Mouse (Mus musculus) ovary, postnatal 36 days (tissue): ENCODE data around the gene Krt76.

Experiments
- DNase-seq: peaks from one replicate; pipeline ENCODE4 v3.0.0; 2022; ENCODE audit warnings: low spot score, mixed read lengths

The Krt76 gene

DNA sequence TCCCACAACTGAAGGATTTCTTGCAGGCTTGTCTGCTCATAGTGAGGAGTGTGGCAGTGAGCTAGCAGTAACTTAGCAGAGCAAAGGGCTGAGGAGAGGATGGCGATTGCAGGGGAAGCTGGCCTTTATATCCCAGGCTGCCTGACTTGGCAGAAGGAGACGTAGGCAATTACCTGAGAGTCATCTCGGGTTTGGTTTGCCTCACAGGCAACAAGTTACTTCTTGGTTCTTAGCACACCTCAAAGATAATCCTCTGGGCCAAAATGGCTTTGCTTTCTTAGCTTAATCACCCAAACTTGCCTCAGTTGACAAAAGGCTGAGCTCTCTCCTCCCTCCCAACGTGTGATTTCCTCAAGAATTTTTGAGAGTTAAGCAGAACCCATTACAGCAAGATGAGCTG, at the start of gene Krt76:
Krt76 (minus strand) TSS at position 101 of the 400 bp plus-strand sequence.
- no peak for DNase-seq

DNA sequence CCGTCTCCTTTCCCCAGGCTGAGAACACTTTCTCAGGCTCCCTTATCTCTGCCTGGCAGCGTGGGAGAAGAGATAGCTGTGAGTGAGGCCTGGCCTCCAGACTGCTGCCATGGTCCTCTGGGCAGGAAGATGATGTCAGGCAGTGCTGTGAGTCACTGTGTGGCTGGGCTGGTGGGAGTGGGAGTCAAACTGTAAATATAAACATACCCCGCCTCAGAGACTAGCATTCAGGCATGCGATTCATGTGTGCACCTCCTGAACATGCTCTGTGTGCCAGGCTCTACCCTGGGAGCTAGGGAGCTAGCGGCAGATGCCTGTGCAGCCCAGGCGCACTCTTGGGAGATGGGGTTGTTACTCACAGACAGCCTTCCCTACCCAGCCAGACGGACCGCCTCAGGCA, 49.2 kb upstream of the Krt76 start:
- DNase-seq = peak; percentile 55

DNA sequence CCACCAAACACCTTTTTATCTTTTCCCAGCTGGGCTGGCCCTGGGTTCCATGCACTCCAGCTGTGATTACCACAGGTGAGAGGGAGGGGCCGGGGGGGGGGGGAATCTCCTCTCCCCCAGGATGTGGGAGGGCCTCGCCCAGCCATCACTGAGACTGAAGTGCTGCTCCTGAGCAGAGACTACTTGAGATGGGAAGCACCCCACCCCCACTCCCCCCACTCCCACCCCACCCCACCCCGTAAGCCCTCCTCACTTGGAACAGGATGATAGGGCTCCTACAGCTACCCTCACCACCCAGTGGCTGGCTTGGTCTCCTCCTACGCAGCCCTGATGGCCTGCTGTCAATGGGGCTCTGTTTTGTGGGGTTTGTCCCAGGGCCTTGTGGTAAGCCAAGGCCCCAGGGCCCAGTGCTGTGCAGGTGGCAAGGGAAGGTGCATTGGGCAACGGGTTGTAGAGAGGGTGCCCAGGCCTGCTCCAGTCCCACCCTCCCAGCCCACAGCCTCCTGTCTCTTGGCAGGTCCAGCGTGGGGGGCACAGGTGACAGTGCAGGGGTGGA, 47.6 kb upstream of the Krt76 start, which contains the start of gene Krt79:
Krt79 (minus strand) TSS at position 51 of the 556 bp plus-strand sequence.
- DNase-seq = no peak

DNA sequence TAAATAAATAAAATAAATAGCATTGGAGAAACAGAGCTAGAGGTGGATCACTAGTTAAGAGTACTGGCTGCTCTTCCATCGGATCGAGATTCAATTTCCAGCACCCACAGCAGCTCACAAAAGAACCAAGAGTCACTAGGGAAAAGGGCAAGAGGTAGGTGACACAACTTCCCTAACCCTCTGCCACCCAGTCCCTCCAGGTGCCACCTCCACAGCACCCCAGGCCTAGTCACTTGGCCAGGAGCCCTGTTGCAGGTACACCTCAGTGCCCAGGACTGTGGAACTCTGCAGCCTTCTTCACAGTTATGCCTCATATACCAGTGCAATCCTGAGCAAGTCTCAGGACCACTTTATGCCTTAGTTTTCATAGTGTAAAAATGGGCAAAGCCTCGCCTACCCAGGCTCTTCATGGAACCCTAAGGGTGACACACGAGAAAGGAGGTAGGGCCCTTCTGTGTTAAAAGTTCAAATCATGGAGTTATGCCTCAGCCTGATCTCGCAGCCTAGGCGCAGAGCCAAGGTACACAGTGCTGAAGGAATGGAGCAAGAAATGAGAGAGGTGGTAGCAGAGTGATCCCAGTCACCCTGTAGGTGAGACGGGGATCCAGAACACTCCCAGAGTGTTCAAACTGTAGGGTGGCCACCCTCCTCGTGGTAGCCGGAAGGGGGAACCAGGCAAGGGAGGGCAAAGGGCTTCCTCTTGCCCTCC, 46.0 kb upstream of the Krt76 start:
- DNase-seq = no peak

DNA sequence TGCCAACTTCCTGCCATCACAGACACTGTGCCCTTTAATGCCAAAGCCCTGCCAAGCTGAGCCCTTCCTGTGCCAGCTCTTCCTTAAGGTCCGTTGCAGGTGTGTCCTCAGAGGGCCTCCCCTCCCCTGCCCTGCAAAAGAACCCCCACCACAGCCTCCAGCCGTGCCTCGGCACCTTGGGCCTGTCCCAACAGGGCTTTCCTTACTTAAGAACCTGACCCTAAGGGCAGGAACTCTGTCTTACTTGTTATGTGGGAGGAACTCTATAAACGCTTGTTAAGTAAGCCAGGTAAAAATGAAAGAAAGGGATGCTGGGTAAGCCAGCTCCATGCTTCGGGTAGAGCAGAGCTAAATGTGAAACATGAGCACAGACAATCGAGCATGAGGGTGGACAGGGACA, 40.3 kb upstream of the Krt76 start:
- DNase-seq = no peak

DNA sequence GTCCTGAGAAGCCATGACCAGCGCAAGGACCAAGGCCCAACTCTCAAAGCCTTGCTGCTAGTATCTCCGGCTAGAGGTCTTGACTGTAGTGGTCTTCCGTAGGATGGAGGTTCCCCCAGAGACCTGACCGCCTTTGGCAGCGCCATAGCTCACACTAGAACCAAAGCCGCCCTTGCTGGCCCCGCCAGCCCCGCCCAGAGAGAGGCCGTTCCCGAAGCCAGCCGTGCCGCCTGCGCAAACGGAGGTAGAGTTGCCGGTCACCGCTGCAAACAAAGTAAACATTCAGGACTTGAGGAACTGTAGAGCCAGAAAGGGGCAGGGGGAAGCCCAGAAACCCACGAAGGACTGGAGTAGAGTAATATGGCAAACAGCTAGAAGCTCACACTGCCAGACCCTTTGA, 36.9 kb upstream of the Krt76 start:
- DNase-seq = peak; percentile 50

DNA sequence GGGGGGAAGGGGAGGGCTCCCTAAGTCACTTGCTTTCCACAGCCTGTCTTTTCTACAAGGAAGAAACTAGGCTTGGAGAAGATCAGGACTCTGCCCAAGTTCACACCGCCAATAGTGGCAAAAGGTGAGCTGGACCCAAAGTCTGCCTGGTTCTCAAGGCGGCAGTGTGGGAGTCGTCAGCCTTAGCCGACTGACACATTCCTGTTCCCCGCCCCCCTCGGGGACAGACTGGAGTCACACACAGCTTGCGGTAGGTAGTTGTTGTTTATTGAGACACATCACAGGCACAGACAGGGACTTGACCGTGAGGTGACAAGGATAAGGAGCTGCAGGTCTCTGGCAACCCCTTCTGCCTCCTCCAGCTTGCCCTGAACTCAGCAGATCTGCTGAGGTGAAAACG, 36.4 kb upstream of the Krt76 start:
- no peak for DNase-seq

DNA sequence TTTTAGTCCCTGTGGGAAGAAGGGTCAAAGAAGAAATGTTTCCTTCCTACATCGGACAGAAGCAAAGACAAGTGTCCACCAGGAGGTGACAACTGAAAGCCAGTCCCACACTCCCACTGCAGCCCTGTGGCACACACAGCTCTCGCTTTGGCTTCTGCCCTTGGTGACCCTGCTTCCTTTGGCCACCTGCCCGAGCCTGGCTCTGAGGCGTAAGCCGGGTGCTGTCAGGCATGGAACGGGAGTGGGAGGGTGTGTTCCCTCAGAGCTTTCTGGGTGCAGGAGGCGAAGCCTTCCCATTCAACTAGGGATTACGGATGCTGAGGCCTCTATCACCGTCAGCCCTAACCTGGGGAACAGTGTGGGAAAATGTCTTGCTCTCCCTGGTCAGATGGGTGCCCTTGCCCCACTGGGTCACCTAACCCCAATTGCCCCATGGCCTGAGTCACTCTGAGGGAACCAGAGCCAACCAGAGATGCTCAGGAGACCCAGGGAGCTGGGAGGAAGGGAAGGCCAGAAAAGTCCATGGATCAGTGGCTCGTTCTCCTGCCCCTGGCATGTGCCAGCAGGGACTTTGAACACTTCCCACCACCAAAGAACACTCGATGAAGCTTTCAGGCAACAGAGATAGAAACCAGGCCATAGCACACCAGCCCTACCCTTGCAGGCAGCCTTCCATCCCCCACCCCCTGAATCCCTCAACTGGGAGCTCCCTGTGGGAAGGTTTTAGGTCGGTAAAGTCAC, 34.8 kb upstream of the Krt76 start:
- DNase-seq = peak; percentile 68

DNA sequence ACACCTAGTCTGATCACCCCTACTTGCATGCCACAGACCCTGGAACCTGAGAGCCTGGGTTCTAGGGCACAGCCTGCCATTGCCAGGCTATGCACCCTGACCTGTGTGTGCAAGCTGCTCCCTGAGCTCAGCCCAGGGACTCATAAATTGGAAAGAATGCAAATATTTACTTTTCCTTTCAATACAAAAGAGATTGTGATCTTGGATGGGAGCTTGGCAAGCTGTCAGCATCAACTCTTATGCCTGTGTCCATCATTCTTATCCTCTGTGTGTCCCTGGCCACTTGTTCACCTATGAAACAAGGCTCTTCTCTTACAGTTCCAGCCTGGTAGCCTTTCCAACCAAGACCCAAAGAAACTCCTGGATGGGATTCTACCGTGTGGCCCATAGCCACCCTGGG, 32.3 kb upstream of the Krt76 start:
- DNase-seq = no peak

DNA sequence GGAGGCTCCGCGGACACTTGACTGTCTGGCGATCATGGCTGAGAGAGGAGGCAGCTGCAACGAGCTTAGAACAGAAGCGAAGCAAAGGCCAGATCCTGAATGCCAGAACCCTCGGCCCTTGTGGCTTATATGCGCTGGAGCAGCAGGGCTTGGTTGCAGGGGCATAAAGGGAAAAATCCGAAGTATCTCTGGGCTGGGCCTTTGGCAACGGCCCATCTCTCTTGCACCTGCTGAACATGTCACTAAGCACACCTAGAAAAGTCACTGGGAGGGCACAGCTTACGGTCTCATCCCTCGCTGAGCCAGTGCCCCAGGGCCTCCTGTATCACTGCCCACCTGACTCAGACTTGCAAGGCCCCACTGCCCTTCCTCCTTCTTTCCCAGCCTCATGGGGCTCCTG, 31.9 kb upstream of the Krt76 start, which contains the start of gene Krt4:
Krt4 (minus strand) TSS at position 101 of the 400 bp plus-strand sequence.
- DNase-seq = no peak

DNA sequence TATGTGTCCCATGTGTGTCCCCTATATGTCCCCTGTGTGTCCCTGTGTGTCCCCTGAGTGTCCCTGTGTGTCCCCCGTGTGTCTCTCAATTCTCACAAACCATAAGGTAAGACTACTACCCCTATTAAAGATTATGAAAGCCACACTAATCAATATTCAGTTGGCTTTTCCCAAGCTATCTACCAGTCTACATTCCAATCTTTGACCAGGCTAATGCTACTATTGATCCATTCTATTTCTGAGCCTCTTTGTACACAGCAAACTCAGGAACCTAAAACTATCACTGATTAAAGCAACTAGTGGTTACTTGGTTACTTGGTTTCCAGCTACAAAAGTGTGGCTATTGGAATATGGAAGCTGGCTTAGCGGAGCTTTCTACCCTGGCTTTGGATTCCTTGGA, 29.6 kb upstream of the Krt76 start:
- no peak for DNase-seq

DNA sequence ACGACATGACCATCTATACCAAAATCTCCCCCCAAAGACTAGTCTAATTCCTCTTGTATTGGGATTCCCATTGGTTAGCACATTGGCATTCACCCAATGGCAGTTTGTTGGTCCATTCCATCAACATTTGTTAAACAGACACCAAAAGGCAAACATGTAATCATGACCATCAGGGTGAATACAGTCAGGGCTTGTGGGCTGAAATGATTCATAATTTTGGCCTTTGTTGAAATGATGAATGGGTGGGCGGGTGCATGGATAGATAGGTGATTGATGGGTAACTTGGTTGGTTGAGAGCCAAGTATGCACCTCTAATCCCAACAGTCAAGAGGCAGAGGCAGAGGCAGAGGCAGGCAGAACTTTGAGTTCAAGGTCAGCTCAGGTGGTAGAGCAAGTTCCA, 23.4 kb upstream of the Krt76 start:
- DNase-seq = no peak

DNA sequence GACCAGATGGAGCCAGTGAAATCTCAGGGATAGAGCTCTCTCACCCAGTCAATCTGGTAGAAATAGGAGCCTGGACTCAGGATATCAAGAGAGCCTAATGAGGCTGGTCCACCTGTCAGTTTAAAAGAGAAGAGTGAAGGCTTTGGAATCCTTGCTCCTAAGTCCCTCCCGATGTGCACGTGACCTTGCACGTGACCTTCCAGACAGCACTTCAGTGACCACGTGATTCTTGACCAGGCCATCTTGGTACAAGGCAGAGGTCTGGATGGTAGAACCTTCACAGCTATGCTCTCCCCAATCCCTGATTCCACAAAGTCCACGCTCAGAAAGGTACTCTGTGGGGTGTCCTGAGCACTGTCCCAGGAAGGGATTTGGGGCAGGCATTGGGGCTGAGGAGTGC, 12.1 kb upstream of the Krt76 start:
- no peak for DNase-seq

DNA sequence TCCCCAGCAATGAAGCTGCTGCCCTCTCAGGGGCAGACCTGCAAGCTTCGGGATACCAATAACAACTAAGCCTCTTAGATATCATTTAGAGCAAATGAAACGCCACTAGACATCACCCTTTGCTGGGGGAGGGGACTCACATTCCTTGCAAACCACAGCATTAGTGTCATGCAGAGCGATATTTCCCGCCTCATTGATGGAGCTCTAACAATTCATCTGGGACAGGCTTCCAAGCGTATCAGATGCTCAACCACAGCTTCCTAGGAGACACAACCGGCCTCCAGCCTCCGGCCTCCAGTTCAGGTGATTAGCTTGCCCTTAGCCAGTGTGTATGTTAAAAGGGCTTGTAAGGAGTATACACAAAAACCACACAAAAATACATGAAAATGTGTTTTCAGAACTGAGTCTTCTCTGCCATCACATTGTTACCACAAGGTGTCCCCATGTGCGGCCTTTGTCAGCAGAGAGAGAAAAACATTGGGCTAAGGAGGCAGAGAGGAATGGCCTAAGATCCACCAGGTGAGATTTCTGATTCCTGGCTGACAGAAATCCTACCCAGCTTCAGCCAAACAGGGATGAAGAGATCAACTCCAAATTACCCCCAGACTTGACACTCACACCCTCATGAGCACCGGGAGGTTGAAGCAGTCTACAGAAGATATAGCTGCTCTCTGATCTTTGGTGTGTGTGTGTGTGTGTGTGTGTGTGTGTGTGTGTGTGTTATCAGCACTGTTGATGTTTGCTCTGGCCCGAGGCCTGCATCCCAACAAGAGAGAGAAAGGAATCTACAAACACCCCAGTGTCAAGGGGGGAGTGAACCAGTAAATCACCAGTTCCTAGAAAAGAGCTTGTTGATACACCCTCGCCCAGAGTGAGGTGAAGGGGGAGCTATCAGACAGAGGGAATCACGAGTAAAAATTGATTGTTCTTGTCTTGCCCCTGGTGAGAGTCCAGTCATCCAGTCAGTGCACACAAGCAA, 9.7 kb upstream of the Krt76 start:
- DNase-seq = no peak

DNA sequence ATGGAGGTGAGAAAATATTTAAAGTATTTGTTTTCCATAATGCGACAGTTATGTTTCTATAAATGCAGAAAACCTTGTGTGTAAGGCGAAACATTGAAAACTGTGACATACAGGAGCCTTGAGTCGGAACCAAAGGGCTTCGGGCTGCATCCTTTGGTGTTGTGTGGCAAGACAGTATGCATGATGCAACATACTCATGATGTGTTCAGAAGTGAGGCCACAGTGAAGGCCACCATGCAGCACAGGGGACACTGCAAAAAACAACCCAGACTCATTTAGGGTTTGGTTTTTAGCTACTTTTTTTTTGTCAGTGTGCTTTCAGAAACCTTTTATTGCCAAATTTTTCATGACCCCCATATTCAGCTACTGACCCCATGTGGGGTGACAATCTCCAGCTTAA, 2.5 kb upstream of the Krt76 start:
- no peak for DNase-seq

DNA sequence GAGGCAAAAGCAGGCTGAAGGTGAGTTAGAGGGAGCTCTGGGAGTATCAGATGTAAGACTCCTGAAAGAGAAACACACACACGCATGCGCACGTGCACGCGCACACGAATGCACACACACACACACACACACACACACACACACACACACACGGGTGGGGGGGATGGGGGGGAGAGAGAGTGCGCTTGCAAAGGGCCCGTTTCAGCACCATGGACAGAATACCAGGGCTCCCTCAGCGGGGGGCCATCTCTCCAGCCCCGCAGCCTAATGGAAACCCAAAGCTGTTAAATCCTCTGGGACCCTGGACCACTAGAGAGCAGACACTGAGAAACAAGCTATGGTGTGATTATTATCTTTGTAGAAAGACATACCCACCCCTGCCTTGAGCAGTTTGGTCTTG, 12.9 kb downstream of the Krt76 start:
- DNase-seq = peak; percentile 11

DNA sequence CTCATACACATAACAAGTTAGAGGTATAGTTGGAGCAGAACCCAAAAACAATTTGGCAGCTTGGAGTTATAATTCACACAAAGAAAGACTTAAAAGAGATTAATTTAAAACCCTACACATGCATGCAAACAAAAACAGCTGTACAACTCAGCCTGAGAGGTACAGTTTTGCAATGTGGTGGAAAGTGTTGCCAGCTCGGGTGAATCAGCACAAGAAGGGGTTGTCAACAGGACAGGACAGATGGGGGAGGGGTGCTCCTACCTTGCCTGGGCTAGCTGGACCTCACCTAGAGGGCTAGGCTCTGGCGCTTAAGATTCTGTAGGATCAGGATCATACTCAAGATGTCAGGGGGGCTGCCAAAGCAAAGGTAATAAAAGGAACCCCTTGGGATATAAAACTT, 14.7 kb downstream of the Krt76 start:
- DNase-seq = no peak

DNA sequence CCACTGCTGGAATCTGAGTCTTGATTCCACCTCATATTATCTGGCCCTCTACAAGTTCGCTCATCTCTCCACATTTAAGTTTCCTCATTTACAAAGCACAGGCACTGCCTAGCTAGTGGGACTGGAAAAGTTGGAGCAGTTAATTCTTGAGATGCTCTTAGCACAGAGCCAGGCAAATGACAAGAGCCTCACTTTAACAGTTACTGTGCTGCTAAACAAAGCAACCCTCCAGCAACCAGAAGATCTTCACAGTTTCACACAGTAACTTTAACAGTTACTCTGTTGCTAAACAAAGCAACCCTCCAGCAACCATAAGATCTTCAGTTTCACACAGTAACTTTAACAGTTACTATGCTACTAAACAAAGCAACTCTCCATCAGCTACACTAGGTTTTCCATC, 18.3 kb downstream of the Krt76 start:
- DNase-seq = no peak

DNA sequence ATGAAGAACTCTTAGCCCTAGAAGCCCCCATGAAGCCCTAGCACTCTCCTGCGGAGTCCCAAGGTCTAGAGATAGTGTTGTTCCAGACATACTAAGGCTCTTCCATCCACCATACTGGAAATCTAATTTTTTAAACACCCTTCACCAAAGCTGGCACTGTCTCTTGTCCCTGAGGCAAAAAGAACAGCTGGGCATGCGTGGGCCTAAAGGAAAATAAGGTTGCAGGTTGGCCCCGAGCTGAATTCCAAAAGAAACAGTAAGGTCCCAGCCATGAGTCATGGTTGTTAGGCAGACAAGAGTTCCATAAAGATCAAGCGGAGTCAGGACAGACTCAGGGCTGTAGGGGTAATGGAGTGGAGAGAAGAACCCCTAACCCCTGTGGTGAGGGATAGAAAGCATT, 19.5 kb downstream of the Krt76 start:
- no peak for DNase-seq

DNA sequence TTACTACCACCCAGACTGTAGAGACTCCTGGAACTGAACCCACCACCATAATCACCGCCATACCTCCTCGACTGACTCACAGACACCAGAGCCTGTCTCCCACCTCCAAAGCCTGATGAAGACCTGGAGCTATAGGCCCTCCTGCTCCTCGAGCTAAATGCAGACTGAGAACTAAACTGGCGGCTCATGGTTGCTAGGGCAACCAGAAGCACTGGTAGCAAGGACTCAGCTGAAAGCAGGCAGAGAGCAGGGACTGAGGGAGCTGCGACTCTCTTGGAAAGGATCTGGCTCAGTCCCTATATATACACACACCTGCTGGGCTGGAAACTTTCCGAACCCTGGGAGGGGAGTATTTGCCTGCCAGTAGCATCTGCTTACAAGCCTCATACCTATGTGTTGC, 23.3 kb downstream of the Krt76 start, which contains the start of gene Krt77:
Krt77 (minus strand) TSS at position 275 of the 400 bp plus-strand sequence.
- DNase-seq = no peak

DNA sequence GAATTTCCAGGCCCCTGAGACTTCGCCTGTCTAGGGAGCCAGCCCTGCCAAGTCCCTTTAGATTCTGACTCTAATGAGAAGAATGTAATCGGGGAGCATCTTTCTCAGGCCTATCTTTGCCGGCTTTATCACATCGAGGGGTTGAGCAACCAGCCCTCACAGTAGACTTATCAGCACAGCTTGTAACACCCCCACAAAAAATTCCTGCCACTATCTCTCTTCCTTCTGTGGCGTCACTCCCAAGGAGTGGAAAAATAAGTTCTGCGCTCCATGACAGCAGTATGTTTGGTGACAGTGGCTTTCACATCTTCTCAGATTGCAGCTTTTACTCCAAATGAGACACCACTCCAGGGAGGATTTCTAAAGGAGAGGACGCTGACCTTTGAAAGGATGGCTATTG, 26.0 kb downstream of the Krt76 start:
- no peak for DNase-seq
